Mouse (Mus musculus) megakaryocyte, adult 5-6 weeks (primary cell): ENCODE results near the gene Hexb. TPM values are rescaled to one million over a fixed set of nuclear protein-coding genes. Genes with fewer than 3 reads are reported as not detected.

Source experiments
- ATAC-seq: 2 replicates; pipeline ENCODE4 v1.8.0; 2016; ENCODE audit warnings: mild to moderate bottlenecking, inconsistent platforms; ENCODE audit not compliant: poor library complexity, severe bottlenecking
- total RNA-seq, 2 experiments: library from RNA; stranded (forward) in 1 of 2; stranded (reverse) in 1 of 2; fragments of 153-499, 151-499 nt in 1 of 2; fragments of 221-1000, 200-1000 nt in 1 of 2; gene quantifications; 2 replicates each; pipeline versions ENCODE4 v1.2.3 to v1.2.4; 2015 to 2017

The Hexb gene
- total RNA-seq (2015): 160 and 202 TPM in 2 replicates
- 125 and 139 TPM in 2 replicates for total RNA-seq (2017)

GRCm38 (mm10) chr13:97197932-97198562, at the start of gene Hexb:
Hexb (minus strand) TSS chr13:97198357.
- peak; percentile 96 for ATAC-seq

GRCm38 (mm10) chr13:97247754-97248153, 49.6 kb upstream of the Hexb start:
- no peak for ATAC-seq

GRCm38 (mm10) chr13:97246217-97246616, 48.1 kb upstream of the Hexb start:
- ATAC-seq: no peak

- ATAC-seq: no peak
Observed at GRCm38 (mm10) chr13:97245157-97245556, 47.0 kb upstream of the Hexb start.

- no peak for ATAC-seq
Observed at GRCm38 (mm10) chr13:97244712-97245105, 46.6 kb upstream of the Hexb start.

- no peak for ATAC-seq
Observed at GRCm38 (mm10) chr13:97243962-97244711, 46.0 kb upstream of the Hexb start.

GRCm38 (mm10) chr13:97242716-97243115, 44.6 kb upstream of the Hexb start:
- no peak for ATAC-seq

GRCm38 (mm10) chr13:97241787-97242280, 43.7 kb upstream of the Hexb start:
- ATAC-seq: no peak

GRCm38 (mm10) chr13:97240965-97241786, 43.0 kb upstream of the Hexb start, which contains the start of gene Enc1:
Enc1 (plus strand) TSS chr13:97241105.
- peak; percentile 85 for ATAC-seq

GRCm38 (mm10) chr13:97240279-97240964, 42.3 kb upstream of the Hexb start:
- peak; percentile 50 for ATAC-seq

GRCm38 (mm10) chr13:97239343-97240180, 41.4 kb upstream of the Hexb start:
- no peak for ATAC-seq

- ATAC-seq: no peak
Observed at GRCm38 (mm10) chr13:97238181-97238981, 40.2 kb upstream of the Hexb start.

GRCm38 (mm10) chr13:97237700-97238099, 39.5 kb upstream of the Hexb start:
- no peak for ATAC-seq

GRCm38 (mm10) chr13:97235911-97236310, 37.8 kb upstream of the Hexb start:
- no peak for ATAC-seq

- ATAC-seq: peak; percentile 89
Observed at GRCm38 (mm10) chr13:97234785-97235417, 36.7 kb upstream of the Hexb start.

GRCm38 (mm10) chr13:97233092-97233491, 34.9 kb upstream of the Hexb start:
- no peak for ATAC-seq

GRCm38 (mm10) chr13:97230101-97230500, 31.9 kb upstream of the Hexb start:
- ATAC-seq: no peak

GRCm38 (mm10) chr13:97227795-97228194, 29.6 kb upstream of the Hexb start:
- ATAC-seq: no peak
